Mouse (Mus musculus): Measurements from ENCODE around the gene Eral1.

Eral1 gene

DNA sequence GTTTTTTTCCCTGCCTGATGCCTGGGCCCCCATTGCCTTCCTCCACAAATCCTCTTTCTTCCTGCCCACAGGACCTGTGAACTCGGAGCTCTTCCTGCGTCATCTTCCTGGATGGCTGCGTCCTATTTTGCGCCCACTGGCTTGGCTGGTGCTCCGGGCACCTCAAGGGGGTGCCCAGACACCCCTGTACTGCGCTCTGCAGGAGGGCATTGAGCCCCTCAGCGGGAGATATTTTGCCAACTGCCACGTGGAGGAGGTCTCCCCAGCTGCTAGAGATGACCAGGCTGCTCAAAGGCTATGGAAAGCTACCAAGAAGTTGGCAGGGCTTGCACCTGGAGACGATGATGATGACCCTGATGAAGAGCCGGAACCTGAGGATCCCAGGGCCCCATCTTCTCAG, 43.4 kb downstream of the Eral1 start:
- no peak for DNase-seq

DNA sequence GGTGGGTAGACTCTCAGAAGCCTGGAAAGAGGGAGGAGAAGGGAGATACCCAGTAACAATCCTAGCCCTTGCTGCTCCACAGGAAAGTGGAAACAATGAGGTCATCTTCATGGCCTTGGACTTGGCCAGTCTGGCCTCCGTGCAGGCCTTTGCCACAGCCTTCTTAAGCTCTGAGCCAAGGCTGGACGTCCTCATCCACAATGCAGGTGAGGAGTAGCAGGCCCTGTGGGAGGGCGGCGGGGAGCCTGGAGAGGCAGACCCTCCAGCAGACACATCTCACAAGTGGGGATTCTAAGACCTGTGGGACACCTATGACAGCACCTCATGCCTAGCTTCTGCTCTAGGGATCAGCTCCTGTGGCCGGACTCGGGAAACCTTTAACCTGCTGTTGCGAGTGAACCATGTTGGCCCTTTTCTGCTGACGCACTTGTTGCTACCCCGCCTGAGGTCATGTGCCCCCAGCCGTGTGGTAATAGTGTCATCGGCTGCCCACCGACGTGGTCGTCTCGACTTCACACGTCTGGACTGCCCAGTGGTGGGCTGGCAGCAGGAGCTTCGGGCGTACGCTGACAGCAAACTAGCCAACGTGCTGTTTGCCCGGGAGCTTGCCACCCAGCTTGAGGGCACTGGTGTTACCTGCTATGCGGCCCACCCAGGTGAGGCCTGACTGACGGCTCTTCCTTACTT, 46.1 kb downstream of the Eral1 start:
- no peak for DNase-seq

DNA sequence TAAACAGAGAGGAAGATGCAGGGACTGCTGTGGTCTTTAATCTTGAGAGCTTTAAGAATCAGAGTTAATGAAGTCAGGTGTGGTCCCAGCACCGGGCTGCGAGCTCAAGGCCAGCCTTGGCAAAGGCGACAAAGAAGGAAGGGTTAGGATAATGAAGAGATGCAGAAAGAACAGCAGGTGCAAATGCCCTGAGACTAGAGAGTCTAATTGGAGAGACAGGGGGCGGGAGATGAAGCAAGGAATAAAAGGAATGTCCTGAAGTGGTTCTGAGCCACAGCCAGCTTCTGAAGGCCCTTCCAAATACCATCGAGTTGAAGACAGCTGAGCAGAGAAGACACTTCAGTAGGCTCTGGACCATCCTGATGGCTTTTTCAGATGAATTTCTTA, 47.4 kb downstream of the Eral1 start:
- no peak for DNase-seq

DNA sequence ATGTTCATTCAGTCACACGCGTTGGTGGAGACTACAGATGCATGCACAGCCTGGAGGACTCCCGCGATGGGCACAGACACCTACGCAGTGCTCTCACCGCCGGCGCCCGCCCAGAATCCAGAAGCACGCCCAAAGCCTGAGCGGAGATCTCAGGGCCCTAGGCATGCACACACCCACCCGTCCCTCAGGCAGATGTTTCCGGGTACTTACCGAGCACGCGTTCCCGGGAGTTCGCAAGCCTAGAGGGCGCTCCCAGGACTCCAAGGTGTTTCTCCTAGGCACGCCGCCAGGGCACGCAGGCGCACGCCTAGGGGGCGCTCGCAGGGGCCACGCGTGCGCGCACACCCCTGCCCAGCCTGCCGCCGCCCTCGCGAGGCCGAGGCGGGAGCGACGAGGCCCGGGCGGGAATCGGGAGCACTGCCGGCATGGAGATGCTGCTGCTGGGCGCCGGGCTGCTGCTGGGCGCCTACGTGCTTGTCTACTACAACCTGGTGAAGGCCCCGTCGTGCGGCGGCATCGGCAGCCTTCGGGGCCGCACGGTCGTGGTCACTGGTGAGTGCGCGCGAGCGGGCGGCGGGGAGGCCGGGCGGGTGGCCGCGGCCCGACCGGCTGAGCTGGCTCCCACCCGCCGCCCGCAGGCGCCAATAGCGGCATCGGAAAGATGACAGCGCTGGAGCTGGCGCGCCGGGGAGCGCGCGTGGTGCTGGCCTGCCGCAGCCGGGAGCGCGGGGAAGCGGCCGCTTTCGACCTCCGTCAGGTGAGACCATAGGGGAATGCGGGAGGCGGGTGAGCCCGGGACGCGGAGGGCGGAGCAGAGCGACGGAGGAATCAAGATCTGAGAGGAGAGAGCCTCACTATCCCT, 48.0 kb downstream of the Eral1 start, which contains the start of gene Dhrs13:
TSS of gene Dhrs13 (plus strand) at position 334 of the 862 bp plus-strand sequence.
- DNase-seq: peak; percentile 97

DNA sequence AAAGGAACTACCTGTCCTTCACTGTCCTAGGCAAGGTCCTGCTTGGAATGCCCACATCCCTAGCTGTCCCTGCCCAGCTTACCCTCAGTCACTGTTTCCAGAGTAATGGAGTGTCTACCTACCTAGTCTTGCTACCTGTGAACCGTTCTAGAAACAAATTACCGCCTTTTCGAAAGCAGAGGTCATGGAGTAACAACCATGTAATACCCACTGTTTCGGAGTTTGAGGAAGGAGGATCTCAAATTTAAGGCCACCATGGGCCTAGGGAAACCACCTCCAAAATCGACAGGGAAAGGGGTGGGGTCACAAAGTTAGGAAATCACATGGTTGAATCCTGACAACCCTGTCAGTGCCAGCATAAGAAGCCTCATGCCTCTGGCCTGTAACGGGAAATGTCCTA, 48.8 kb downstream of the Eral1 start:
- DNase-seq: no peak

DNA sequence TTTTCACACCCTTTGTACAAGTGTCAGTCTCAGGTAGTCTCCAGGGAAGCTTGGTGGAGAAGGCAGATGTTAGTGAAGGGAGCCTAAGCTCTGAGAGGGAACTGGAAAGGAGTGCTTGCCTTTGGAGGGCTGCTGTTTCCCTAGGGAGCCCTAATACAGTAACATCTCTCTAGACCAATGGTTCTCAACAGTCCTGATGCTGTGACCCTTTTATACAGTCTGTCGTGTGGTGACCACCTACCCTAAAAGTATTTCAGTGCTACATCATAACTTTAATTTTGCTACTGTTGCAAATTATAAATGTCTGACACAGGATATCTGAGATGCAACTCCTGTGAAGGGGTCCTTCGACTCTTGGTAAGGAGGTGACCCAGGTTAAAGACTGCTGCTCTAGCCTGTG, 49.6 kb downstream of the Eral1 start:
- no peak for DNase-seq

DNA sequence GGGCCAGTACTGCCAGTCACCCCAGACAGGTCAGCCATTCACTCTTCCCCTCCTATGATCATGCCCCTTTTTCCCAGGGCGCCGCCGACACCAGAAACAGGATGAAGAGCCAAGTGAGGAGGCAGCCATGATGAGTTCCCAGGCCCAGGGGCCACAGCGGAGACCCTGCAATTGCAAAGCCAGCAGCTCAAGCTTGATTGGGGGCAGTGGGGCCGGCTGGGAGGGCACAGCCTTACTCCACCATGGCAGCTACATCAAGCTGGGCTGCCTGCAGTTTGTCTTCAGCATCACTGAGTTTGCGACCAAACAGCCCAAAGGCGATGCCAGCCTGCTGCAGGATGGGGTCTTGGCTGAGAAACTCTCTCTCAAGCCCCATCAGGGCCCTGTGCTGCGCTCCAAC, 50.9 kb downstream of the Eral1 start:
- no peak for DNase-seq

DNA sequence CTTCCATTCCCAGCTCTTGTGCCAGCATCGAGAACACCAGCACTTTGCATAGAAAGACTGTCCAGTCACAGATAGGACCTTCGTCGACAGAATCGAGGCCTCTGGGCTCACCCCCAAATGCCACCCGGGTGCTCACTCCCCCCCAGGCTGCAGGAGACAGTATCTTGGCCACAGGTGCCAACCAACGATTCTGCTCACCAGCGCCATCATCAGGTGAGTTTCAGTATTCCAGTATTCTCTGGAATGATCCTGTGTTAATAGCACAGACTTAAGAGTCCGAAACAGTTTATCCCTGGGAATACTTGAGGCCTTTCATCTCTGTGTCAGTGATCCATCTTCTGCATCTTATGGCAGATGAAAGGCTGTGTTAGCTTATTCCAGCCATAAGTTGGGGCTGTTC, 56.6 kb downstream of the Eral1 start:
- peak; percentile 55 for DNase-seq

Measured in retina, postnatal 1 day (tissue).